Mouse (Mus musculus) embryonic facial prominence, embryonic 11.5 days (tissue): ENCODE measurements around the gene Mef2d. TPM values are rescaled to one million over a fixed set of nuclear protein-coding genes. Genes with fewer than 3 reads are reported as not detected.

Experiments
- ATAC-seq: fragments of 200-750 bp; cut with Nextera tagmentation; replicated peaks from 2 replicates; pipeline ENCODE4 v1.8.0; 2017; ENCODE audit warnings: low read depth; ENCODE audit not compliant: insufficient number of reproducible peaks, low FRiP score, low TSS enrichment
- DNase-seq: peaks from one replicate; pipeline ENCODE4 v3.0.0-alpha.2; 2015; ENCODE audit warnings: low spot score
- H3K27ac ChIP-seq: fragments of 300-500 bp; sonication (generic); replicated peaks from 2 replicates; pipeline ENCODE4 v1.5.1; 2014; ENCODE audit warnings: mild to moderate bottlenecking, low read depth, low read length, control low read depth
- H3K27me3 ChIP-seq: fragments of 300-500 bp; sonication (generic); 2 replicates; pipeline ENCODE4 v1.6.1; 2014; ENCODE audit warnings: mild to moderate bottlenecking, low read length, moderate library complexity, mixed read lengths; ENCODE audit not compliant: control insufficient read depth, insufficient read depth
- H3K36me3 ChIP-seq: fragments of 300-500 bp; sonication (generic); replicated peaks from 2 replicates; pipeline ENCODE4 v1.6.1; 2014; ENCODE audit warnings: low read depth, mild to moderate bottlenecking, low read length, moderate library complexity, mixed read lengths; ENCODE audit not compliant: control insufficient read depth, insufficient read depth
- H3K4me1 ChIP-seq: fragments of 300-500 bp; sonication (generic); 2 replicates; pipeline ENCODE4 v1.6.1; 2014; ENCODE audit warnings: low read length, mixed read lengths; ENCODE audit not compliant: control insufficient read depth, insufficient read depth
- H3K4me2 ChIP-seq: fragments of 300-500 bp; sonication (generic); 2 replicates; pipeline ENCODE4 v1.6.1; 2014; ENCODE audit warnings: low read depth, mild to moderate bottlenecking, control low read depth, low read length, moderate library complexity
- H3K4me3 ChIP-seq: fragments of 300-500 bp; sonication (generic); 2 replicates; pipeline ENCODE4 v1.5.1; 2014; ENCODE audit warnings: low read depth, low read length, control low read depth
- H3K9ac ChIP-seq: fragments of 300-500 bp; sonication (generic); replicated peaks from 2 replicates; pipeline ENCODE4 v1.6.1; 2014; ENCODE audit warnings: mild to moderate bottlenecking, control low read depth, low read length
- H3K9me3 ChIP-seq: fragments of 300-500 bp; sonication (generic); replicated peaks from 2 replicates; pipeline ENCODE4 v1.6.1; 2016; ENCODE audit warnings: mild to moderate bottlenecking, low read length, inconsistent platforms, mixed read lengths; ENCODE audit not compliant: control insufficient read depth
- WGBS: fragments of 180-500 bp; shearing (Covaris S2); extraction: QIAGEN DNeasy Blood & Tissue Kit; methylation state at CpG from one replicate; pipeline ENCODE4 v1.1.7; 2014; 5-methylcytosine and 5-hydroxymethylcytosine counted together
- polyA plus RNA-seq: library from polyadenylated mRNA; unstranded; fragments of >200 nt; fragmentation: Nextera tagmentation; extraction: Ambion mirVana; gene quantifications from 2 replicates; pipeline ENCODE4 v1.2.1, GENCODE M21; 2014

Gene Mef2d
- polyA plus RNA-seq, 1 experiment from 2014 or later: 12.5 TPM

DNA sequence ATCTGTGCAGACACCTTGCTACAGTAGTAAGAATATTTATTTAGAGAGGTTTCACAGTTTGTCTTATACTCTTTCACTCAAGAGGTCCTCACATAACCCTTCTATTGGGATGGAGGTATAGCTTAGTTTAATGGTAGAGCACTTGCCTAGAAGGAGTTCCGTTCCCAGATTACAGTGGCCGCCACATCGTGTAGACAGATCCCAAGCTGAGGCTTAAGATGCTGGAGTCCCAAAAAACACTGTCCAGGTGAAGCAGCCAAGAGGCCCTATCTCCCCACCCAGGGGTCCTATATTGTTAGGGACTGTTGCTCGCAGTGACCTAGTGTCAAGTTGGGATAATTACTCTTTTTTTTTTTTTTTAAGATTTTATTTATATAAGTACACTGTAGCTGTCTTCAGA lies 36.8 kb downstream of the Mef2d start:
- no peak overlapping the region for H3K4me2 ChIP-seq
- 80% methylated on average over 4 of the region's 4 CpGs for WGBS
- DNase-seq: no peak
- no peaks in the 10 kb centered on the region for H3K9me3 ChIP-seq
- ATAC-seq: no peak
- no peaks in the 10 kb centered on the region for H3K36me3 ChIP-seq
- no peak overlapping the region for H3K4me3 ChIP-seq
- H3K4me1 ChIP-seq: no peaks in the 10 kb centered on the region
- no peak overlapping the region for H3K9ac ChIP-seq
- H3K27ac ChIP-seq: no peak overlapping the region
- no peaks in the 10 kb centered on the region for H3K27me3 ChIP-seq

DNA sequence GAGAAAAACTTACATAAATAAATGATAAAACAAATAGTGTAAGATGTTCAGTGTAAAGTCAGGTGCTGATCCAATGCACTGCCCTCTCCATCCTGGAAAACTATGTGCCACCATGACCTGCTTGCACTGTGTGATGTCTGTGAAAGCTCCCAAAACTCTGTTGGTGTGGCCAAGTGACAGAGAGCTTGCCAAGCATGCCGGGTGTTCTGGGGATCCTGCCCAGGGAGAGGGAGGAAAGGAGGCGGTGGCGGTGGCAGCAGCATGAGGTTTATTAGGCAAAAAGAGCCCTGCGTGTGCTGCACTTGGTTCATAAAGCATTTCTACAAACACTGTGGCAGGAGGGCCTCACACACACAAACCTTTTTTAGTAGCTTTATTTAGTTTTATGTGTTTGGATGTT lies 39.2 kb downstream of the Mef2d start:
- H3K27me3 ChIP-seq: no peaks in the 10 kb centered on the region
- H3K4me2 ChIP-seq: no peak overlapping the region
- no peak overlapping the region for H3K4me3 ChIP-seq
- no peak for ATAC-seq
- no peaks in the 10 kb centered on the region for H3K36me3 ChIP-seq
- no peaks in the 10 kb centered on the region for H3K9me3 ChIP-seq
- no peak overlapping the region for H3K9ac ChIP-seq
- 89% methylated on average over 4 of the region's 4 CpGs for WGBS
- DNase-seq: no peak
- no peak overlapping the region for H3K27ac ChIP-seq
- no peaks in the 10 kb centered on the region for H3K4me1 ChIP-seq

DNA sequence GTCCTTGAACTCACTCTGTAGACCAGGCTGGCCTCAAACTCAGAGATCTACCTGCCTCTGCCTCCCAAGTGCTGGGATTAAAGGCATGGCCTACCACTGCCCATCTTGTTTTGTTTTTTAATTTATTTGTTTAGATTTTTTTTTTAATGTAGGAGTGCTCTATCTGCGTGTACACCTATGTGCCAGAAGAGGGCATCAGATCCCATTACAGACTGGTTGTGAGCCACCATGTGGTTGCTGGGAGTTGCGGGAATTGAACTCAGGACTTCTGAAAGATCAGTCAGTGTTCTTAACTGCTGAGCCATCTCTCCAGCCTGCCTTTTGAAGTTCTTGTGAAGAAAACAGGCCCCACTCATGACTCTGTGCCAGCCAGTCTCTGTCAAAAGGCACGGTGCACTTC lies 44.3 kb downstream of the Mef2d start:
- no peak overlapping the region for H3K27ac ChIP-seq
- no peak for DNase-seq
- 0 out of 2 replicates have a peak, but pooled peaks cover 3% of the 10 kb centered on the region for H3K27me3 ChIP-seq
- H3K4me1 ChIP-seq: no peaks in the 10 kb centered on the region
- H3K4me2 ChIP-seq: no peak overlapping the region
- no peaks in the 10 kb centered on the region for H3K9me3 ChIP-seq
- 74% methylated on average over 3 of the region's 3 CpGs for WGBS
- no peaks in the 10 kb centered on the region for H3K36me3 ChIP-seq
- H3K9ac ChIP-seq: no peak overlapping the region
- no peak for ATAC-seq
- no peak overlapping the region for H3K4me3 ChIP-seq

DNA sequence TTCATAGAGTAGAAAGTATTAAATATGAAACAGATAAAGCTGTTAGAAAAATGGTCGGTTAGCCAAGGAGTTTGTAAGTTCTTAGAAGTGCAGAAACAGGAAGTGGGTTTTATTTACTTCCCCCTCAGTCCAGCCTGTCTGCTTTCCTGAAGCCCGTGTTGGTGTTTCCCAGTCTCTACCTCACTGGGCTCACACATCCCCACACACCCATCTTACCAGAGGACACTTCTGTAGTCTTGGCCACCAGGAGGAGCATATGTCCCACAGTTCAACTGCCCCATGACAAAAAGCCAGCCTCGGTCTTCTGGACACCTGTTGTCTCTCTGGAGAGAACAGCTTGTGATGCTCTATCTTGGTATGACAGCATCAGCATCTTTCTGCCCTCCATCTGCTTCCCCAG lies 49.0 kb downstream of the Mef2d start:
- Histone ChIP-seq H3K4me3 (no peak overlapping the region), H3K9ac (no peak overlapping the region), H3K4me2 (no peak overlapping the region), H3K4me1 (no peaks in the 10 kb centered on the region), H3K27ac (no peak overlapping the region), H3K9me3 (no peaks in the 10 kb centered on the region), H3K27me3 (peaks cover 14% of the 10 kb centered on the region), H3K36me3 (no peaks in the 10 kb centered on the region)
- ATAC-seq (no peak), DNase-seq (no peak)
- 31% methylated on average over 3 of the region's 3 CpGs for WGBS

DNA sequence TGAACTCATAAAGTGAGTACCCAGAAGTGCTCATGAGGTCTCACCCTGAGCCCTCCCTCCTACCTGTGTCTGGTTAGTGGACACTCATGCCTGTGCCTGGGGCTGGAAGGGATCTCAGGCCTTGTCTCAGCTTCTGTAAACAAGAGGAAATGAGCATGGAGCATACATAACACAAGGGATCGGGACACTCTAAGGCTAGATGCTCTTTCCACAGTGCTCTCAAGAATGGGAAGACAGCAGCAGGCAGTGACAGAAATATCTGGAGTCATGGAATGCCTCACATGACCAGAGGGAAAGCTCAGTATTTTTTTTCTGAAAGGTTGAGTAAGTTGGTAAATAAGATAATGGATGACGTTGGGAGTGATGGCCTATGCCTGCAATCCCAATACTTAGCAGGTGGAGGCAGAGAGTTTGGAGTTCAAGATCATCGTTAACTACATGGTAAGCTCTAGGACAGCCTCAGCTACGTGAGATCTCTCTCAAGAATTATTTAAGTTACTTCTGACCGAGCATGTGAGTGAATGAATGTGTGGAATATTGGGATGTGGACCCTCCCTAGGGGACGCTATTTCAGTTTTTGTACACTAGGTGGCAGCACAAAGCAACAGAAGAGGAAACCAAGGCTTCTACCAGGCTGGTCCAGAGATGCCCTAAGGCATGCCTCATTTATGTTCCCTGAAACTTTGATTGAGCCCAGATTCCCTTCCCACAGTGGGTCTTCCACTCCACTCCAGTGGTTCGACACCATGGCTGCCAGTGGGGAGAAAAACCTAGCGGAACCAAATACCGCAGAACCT lies 49.8 kb downstream of the Mef2d start:
- H3K4me3 ChIP-seq: no peak overlapping the region
- DNase-seq: peak; percentile 81
- H3K4me2 ChIP-seq: no peak overlapping the region
- no peak overlapping the region for H3K27ac ChIP-seq
- no peaks in the 10 kb centered on the region for H3K4me1 ChIP-seq
- no peaks in the 10 kb centered on the region for H3K36me3 ChIP-seq
- H3K9me3 ChIP-seq: no peaks in the 10 kb centered on the region
- WGBS: 29% methylated on average over 9 of the region's 9 CpGs
- H3K27me3 ChIP-seq: peaks cover 21% of the 10 kb centered on the region
- no peak; the same call in 1 of the 2 replicates for ATAC-seq
- no peak overlapping the region for H3K9ac ChIP-seq

DNA sequence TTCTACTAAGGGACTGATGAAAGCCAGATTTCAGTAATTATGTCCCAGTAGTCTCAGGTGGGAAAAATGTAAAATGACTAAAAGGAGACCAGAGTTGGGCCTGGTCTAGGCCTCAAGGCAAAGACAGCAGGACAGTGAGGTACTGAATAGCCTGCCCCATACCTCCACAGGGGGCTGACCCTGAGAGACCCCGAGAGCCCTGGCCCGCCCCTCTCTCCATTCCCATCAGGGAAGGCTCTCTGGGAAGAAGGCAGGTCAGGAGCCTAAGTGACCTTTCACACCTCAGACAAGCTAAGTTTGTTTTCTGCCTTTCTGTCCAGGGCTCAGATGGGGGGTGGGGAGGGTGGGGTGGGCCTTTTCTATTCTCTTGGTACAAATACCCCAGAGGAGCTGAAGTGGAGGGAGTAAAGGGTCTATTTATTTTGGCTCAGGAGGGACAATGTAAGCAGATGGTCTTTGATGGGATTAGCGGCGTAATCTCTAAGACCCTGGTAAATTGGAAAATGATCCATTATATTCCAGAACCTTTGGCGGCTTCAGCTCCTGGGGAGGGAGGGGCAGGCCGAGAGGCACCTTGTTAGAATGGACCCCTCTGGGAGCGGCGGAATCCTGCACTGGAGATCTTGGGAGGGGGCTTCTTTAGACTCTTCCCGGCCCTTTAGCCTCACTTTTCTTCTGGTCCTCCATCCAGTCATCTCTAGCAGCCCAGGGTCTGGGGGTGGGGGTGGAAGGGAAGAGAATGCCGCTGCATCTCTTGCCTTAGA lies 55.8 kb downstream of the Mef2d start:
- H3K4me1 ChIP-seq: no peaks in the 10 kb centered on the region; the same call in 1 of the 2 replicates
- H3K36me3 ChIP-seq: no peaks in the 10 kb centered on the region
- no peak overlapping the region for H3K4me3 ChIP-seq
- DNase-seq (no peak), ATAC-seq (no peak)
- no peaks in the 10 kb centered on the region for H3K9me3 ChIP-seq
- no peak overlapping the region for H3K9ac ChIP-seq
- H3K27me3 ChIP-seq: peaks cover 69% of the 10 kb centered on the region
- WGBS: 1% methylated on average over 10 of the region's 10 CpGs
- no peak overlapping the region for H3K4me2 ChIP-seq
- H3K27ac ChIP-seq: no peak overlapping the region

- H3K4me3 ChIP-seq: no peak overlapping the region
- H3K9me3 ChIP-seq: no peaks in the 10 kb centered on the region
- no peak for ATAC-seq
- peaks cover 71% of the 10 kb centered on the region for H3K27me3 ChIP-seq
- no peaks in the 10 kb centered on the region; the same call in 1 of the 2 replicates for H3K4me1 ChIP-seq
- no peak overlapping the region for H3K4me2 ChIP-seq
- no peaks in the 10 kb centered on the region for H3K36me3 ChIP-seq
- no peak overlapping the region for H3K9ac ChIP-seq
- 2% methylated on average over 9 of the region's 9 CpGs for WGBS
- H3K27ac ChIP-seq: no peak overlapping the region
- no peak for DNase-seq
Observed at GRCm38 (mm10) chr3:88198505-88199020, 56.4 kb downstream of the Mef2d start.
